Mouse (Mus musculus): ENCODE measurements around the gene Gm13693.
"Not testable (repeated sequence)": the region's sequence is repeated elsewhere in the genome, so short reads cannot be mapped to it uniquely, and the experiment has no call there.

Gm13693 gene

GRCm38 (mm10) chr2:83961203-83961602 is at the start of gene Gm13693:
TSS of gene Gm13693 (plus strand) at chr2:83961503.
- not testable (repeated sequence) for DNase-seq

- no peak for DNase-seq
Measured at GRCm38 (mm10) chr2:83929478-83930088, 31.7 kb upstream of the Gm13693 start.

- DNase-seq = peak; percentile 77 to 83
Measured at GRCm38 (mm10) chr2:83940931-83941361, 20.4 kb upstream of the Gm13693 start, which contains the start of gene Zswim2. TSS of gene Zswim2 (minus strand) at chr2:83941228.

GRCm38 (mm10) chr2:83941378-83941777 is 19.9 kb upstream of the Gm13693 start:
- DNase-seq = no peak

- DNase-seq = no peak
Measured at GRCm38 (mm10) chr2:83941792-83942191, 19.5 kb upstream of the Gm13693 start.

- DNase-seq = not testable (repeated sequence)
Measured at GRCm38 (mm10) chr2:83955393-83955792, 5.9 kb upstream of the Gm13693 start, which contains the start of gene Gm13698. TSS of gene Gm13698 (plus strand) at chr2:83955693.

- DNase-seq = not testable (repeated sequence)
Measured at GRCm38 (mm10) chr2:83967013-83967412, 5.7 kb downstream of the Gm13693 start, which contains the start of gene Gm13695. TSS of gene Gm13695 (plus strand) at chr2:83967313.

- DNase-seq = not testable (repeated sequence)
Measured at GRCm38 (mm10) chr2:83972823-83973222, 11.5 kb downstream of the Gm13693 start, which contains the start of gene Gm13696. TSS of gene Gm13696 (plus strand) at chr2:83973123.

GRCm38 (mm10) chr2:83978633-83979032 is 17.3 kb downstream of the Gm13693 start, which contains the start of gene Gm13694:
TSS of gene Gm13694 (plus strand) at chr2:83978933.
- not testable (repeated sequence) for DNase-seq

- not testable (repeated sequence) for DNase-seq
Measured at GRCm38 (mm10) chr2:83984443-83984842, 23.1 kb downstream of the Gm13693 start, which contains the start of gene Gm13697. TSS of gene Gm13697 (plus strand) at chr2:83984743.

- not testable (repeated sequence) for DNase-seq
Measured at GRCm38 (mm10) chr2:83990253-83990652, 28.9 kb downstream of the Gm13693 start, which contains the start of gene Gm13691. TSS of gene Gm13691 (plus strand) at chr2:83990553.

GRCm38 (mm10) chr2:83993639-83994255 is 32.4 kb downstream of the Gm13693 start:
- not testable (repeated sequence) for DNase-seq

- not testable (repeated sequence) for DNase-seq
Measured at GRCm38 (mm10) chr2:83994526-83994925, 33.2 kb downstream of the Gm13693 start.

GRCm38 (mm10) chr2:84008913-84009312 is 47.6 kb downstream of the Gm13693 start:
- DNase-seq = peak; percentile 70 to 77

- no peak for DNase-seq
Measured at GRCm38 (mm10) chr2:84009818-84010217, 48.5 kb downstream of the Gm13693 start.
